Mouse (Mus musculus) liver, embryonic 14.5 days (tissue): ENCODE data around the gene Smndc1.

Source experiments
- CTCF ChIP-seq: IDR thresholded peaks from 2 replicates; pipeline ENCODE4 v1.5.1; 2016; ENCODE audit warnings: antibody characterized with exemption, low read depth, control low read depth
- EP300 ChIP-seq: IDR thresholded peaks from 2 replicates; pipeline ENCODE4 v1.6.1; 2016; ENCODE audit warnings: antibody characterized with exemption, low read depth

- no peak for TF ChIP-seq EP300
- no peak for TF ChIP-seq CTCF
Measured at GRCm38 (mm10) chr19:53425824-53426223, 35.4 kb upstream of the Smndc1 start.
